Mouse (Mus musculus): ENCODE data around the gene Ccdc13. TPM values are rescaled to one million over a fixed set of nuclear protein-coding genes. Genes with fewer than 3 reads are reported as not detected.

Gene Ccdc13
- polyA plus RNA-seq, 1 experiment from 2014 or later: 0.77 TPM

DNA sequence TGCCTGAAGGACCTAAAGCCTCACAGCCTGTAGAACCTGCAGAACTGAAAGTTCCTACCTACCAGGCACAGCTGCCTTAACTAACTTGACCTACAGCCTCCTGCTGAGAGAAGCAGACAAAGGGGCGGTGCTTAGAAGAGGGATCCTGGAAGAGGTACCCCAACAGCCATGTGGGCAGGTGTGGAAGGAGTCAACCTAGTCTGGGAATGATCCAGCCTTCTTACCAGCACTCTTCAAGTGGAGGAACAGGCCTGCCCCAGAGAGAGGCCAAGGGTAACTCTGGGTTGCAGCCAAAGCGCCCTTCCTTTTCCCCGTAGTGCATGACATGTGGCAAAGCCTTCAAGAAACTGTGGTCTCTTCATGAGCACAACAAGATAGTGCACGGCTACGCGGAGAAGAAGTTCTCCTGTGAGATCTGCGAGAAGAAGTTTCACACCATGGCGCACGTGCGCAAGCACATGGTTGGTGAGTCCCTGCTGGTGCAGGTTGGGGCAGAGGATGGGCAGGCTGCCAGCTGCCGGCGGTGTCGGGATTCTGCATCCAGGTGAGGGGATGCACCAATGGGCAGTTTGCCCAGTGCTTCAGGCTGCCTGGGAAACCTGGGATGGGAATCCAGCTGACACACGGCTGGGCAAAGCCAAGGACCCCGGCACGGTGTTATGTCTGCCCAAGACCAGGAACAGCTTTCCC, 74.0 kb downstream of the Ccdc13 start:
- no peak for ATAC-seq (ENCODE audit: insufficient read depth, low FRiP score, low read depth)
- Histone ChIP-seq H3K27me3 (replicated peaks) (no peaks in the 10 kb centered on the region), H3K27ac (no peak overlapping the region), H3K4me2 (no peak overlapping the region), H3K36me3 (peaks cover 34% of the 10 kb centered on the region), H3K4me3 (replicated peaks) (no peak overlapping the region), H3K9ac (no peak overlapping the region), H3K9me3 (no peaks in the 10 kb centered on the region), H3K4me1 (peaks cover 15% of the 10 kb centered on the region)
- 84% methylated on average over 16 of the region's 16 CpGs for WGBS

DNA sequence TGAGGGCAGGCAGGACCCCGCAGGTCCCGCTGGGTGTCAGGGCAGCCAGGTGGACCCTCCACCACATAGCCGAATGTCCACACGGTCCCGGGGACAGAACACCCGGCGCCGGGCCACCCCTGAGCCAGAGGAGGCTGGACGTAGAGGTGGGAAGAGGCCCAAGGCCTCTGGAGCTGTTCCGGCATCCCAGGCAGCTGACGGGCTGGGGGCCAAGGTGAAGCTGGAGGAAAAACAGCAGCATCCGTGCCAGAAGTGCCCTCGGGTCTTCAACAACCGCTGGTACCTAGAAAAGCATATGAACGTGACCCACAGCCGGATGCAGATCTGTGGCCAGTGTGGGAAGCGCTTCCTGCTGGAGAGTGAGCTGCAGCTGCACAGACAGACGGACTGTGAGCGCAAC, 75.5 kb downstream of the Ccdc13 start:
- no peak overlapping the region for H3K27ac ChIP-seq
- H3K36me3 ChIP-seq: peaks cover 31% of the 10 kb centered on the region
- no peak overlapping the region for H3K4me3 ChIP-seq (replicated peaks)
- no peak overlapping the region for H3K4me2 ChIP-seq
- no peak overlapping the region for H3K9ac ChIP-seq
- ATAC-seq (ENCODE audit: insufficient read depth, low FRiP score, low read depth): no peak
- no peaks in the 10 kb centered on the region for H3K9me3 ChIP-seq
- peaks cover 20% of the 10 kb centered on the region for H3K4me1 ChIP-seq
- no peaks in the 10 kb centered on the region for H3K27me3 ChIP-seq (replicated peaks)
- 87% methylated on average over 19 of the region's 19 CpGs for WGBS

DNA sequence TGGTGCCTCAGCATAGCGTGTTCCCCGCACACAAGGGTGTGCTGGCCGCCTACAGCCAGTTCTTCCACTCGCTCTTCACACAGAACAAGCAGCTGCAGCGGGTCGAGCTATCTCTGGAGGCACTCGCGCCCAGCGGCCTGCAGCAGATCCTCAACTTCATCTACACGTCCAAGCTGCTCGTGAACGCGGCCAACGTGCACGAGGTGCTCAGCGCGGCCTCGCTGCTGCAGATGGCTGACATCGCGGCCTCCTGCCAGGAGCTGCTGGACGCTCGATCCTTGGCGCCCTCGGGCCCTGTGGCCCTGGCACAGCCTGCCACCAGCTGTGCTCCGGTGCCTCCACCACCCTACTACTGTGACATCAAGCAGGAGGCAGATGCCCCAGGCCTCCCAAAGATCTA, 76.5 kb downstream of the Ccdc13 start:
- no peaks in the 10 kb centered on the region for H3K27me3 ChIP-seq (replicated peaks)
- H3K4me1 ChIP-seq: peaks cover 27% of the 10 kb centered on the region
- no peak for ATAC-seq (ENCODE audit: insufficient read depth, low FRiP score, low read depth)
- no peak overlapping the region for H3K4me3 ChIP-seq (replicated peaks)
- H3K27ac ChIP-seq: no peak overlapping the region
- H3K9ac ChIP-seq: no peak overlapping the region
- H3K4me2 ChIP-seq: no peak overlapping the region
- 92% methylated on average over 25 of the region's 25 CpGs for WGBS
- no peaks in the 10 kb centered on the region for H3K9me3 ChIP-seq
- peaks cover 24% of the 10 kb centered on the region for H3K36me3 ChIP-seq

DNA sequence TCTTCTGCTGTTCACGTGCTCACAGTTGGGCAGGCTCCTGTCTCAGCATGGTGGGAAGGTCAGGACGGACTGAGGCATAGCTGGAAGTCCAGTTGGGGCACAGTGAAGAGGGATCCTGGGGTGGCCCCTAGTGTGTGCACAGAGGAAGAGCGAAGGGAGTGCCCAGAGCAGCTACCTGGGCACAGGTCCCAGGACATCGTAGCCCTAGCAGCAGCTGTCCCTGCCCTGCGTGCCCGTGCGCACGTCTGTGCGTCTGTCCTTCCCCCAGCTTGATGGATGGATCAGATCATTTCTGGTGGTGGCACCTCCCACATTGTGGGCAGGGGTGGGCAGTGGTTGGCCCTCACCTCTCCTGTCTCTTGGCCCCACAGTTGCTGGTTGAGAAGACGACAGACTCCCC, 77.0 kb downstream of the Ccdc13 start:
- WGBS: 84% methylated on average over 10 of the region's 10 CpGs
- Histone ChIP-seq H3K4me3 (replicated peaks) (no peak overlapping the region), H3K9me3 (no peaks in the 10 kb centered on the region), H3K9ac (no peak overlapping the region), H3K4me2 (no peak overlapping the region), H3K27me3 (replicated peaks) (no peaks in the 10 kb centered on the region), H3K4me1 (peaks cover 27% of the 10 kb centered on the region), H3K36me3 (peaks cover 20% of the 10 kb centered on the region), H3K27ac (no peak overlapping the region)
- ATAC-seq (ENCODE audit: insufficient read depth, low FRiP score, low read depth): no peak

DNA sequence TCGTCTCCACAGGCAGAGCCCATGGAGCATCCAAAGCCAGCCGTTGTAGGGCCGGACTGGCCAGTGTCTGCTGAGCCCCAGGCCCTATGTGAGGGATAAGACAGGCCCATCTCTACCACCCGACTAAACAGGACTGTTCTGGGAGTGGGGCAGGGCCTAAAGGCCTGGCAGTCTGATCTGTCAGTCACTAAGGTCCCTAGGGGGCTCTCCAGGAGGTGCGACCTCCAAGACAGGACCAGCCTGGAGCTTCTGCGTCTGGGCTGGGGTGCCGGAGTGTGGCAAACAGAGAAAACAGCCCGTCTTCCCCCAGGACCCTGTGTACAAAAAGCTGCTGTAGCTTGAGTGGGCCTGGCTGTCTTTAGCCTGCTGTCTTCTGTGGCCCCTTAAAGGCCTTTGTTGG, 77.5 kb downstream of the Ccdc13 start:
- H3K4me1 ChIP-seq: peaks cover 27% of the 10 kb centered on the region
- H3K27me3 ChIP-seq (replicated peaks): no peaks in the 10 kb centered on the region
- no peak for ATAC-seq (ENCODE audit: insufficient read depth, low FRiP score, low read depth)
- no peak overlapping the region for H3K4me3 ChIP-seq (replicated peaks)
- H3K27ac ChIP-seq: no peak overlapping the region
- no peak overlapping the region for H3K4me2 ChIP-seq
- WGBS: 68% methylated on average over 8 of the region's 8 CpGs
- no peaks in the 10 kb centered on the region for H3K9me3 ChIP-seq
- peaks cover 22% of the 10 kb centered on the region for H3K36me3 ChIP-seq
- H3K9ac ChIP-seq: no peak overlapping the region

DNA sequence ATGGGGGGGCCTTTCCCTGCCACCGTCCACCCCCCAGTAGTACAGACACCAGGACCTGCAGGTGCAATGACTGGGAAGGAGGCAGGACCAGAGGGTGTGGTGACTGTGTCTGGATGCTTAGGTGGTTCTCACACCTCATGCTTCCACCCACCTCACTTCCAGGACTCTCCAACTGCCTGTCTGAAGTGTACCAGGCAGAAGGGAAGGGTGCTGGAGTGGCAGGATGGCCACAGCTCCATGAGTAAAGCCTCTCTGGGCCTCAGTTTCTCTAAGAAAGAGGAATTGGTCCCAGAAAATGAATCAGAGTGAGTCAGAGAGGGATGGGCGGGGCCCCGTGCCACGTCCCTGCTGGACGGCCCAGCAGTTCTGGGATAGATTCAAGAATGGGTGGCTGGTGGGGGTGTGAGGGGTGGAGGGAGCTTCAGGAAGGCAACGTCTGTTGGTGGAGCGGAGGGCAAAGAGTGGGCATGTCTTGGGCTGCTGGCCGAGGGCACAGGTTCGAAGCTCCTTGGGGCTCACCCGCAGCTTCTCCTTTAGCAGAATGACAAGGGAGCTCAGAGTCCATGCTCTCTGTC, 78.1 kb downstream of the Ccdc13 start:
- peak overlapping the region; percentile 88; the same call in 1 of the 2 replicates for H3K27ac ChIP-seq
- peak overlapping the region; percentile 94 for H3K4me2 ChIP-seq
- ATAC-seq (ENCODE audit: insufficient read depth, low FRiP score, low read depth): no peak
- H3K9ac ChIP-seq: peak overlapping the region; percentile 19; the same call in 1 of the 2 replicates
- WGBS: 58% methylated on average over 10 of the region's 10 CpGs
- peaks cover 27% of the 10 kb centered on the region for H3K4me1 ChIP-seq
- H3K36me3 ChIP-seq: peaks cover 24% of the 10 kb centered on the region
- H3K9me3 ChIP-seq: no peaks in the 10 kb centered on the region
- peak overlapping the region; percentile 61 for H3K4me3 ChIP-seq (replicated peaks)
- H3K27me3 ChIP-seq (replicated peaks): no peaks in the 10 kb centered on the region

DNA sequence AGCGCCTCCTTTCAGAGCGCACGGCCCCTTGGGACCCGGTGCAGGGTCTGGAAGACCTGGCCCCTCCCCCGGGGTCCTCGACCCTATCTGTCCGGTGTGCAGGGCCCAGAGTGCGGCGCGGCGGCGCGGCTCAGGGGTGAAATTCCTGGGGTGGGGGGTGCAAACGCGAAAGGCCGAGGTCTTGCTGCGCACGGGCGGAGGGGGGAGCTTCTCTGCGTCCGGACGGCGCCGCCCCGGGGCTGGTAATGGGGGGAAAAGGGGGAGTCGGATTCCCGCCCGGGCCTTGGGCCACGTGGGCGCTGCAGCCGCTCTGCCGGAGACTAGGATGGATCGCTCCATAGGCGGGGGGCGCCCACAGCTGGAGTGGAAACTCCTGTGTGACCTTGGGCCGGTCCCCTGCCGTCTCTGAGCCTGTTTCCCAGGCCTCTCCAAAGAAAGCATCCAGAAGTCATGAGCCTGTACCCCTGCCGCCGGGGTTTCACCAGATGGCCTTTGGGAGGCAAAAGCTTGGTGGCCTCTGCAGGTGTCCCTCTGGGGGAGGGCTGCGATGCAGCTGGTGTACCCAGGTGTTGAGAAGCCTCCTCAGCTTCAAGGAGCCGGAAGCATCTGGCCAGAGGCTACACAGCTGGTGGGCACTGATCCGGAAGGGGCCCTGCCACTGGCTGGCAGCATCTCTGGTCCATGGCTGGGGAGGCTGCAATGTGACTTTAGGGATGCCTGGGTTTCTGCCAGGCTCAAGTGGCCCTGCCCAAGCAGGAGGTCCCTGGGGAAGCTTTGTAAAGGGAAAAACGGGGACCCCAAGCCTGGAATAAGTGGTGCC, 78.8 kb downstream of the Ccdc13 start:
- Histone ChIP-seq H3K27ac (peak overlapping the region; percentile 88), H3K9ac (peak overlapping the region; percentile 71), H3K27me3 (replicated peaks) (no peaks in the 10 kb centered on the region), H3K4me1 (peaks cover 27% of the 10 kb centered on the region), H3K9me3 (no peaks in the 10 kb centered on the region), H3K4me3 (replicated peaks) (peak overlapping the region; percentile 61), H3K36me3 (peaks cover 24% of the 10 kb centered on the region), H3K4me2 (peak overlapping the region; percentile 94)
- WGBS: 2% methylated on average over 43 of the region's 43 CpGs
- ATAC-seq (ENCODE audit: insufficient read depth, low FRiP score, low read depth): peak; percentile 64

DNA sequence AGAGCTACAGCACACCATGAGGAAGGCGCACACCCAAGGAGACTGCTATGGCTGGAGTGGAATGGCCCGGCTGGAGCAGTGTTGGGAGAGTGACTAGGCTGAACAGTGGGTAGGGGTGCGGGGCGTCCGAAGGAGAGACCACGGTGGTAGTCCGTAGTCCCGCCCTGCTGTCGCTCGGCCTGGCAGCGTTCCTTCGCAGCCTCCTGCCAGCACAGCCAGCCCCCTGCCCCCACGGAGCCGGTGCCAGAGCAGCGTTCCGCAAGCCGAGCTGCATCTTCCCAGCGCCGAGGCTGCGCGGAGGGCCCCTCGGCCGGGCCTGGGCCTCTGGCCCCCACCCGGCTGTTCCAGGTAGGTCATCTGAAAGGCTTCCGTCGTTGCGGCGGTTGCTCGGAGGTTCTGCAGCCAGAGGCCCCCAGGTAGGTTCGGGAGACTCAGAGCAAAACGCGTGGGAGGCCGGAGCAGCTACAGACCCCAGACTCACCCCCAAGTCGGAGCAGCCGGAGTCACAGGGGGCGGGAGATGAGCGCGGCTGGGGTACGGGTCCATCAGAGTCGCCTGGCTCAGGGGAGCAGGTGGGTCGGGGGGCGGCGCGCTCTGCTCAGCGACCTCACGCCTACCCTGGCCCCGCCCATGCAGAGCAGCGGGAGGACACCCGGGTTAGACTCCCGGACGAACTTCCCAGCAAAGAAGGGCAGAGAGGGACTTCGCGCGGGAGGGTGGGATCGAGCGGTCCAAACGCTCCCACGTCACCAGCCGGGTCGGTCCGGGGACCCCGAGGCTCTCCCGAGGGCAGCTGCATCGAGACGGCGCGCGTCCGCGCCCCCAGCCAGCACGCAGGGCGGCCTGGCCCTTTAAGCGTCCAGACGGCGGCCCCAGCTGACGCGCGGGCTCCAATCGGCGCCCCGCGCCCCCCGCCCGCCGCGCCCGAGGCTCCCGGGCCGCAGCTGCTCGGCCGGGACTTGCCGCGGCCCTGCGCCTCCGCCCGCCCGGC, 79.9 kb downstream of the Ccdc13 start, which contains the start of gene Zfp651:
TSS of gene Zfp651 (plus strand) at position 240 of the 991 bp plus-strand sequence.
- under 1% methylated on average over 91 of the region's 97 CpGs for WGBS
- H3K4me2 ChIP-seq: peak within 1 kb of the TSS; percentile 94
- peak within 1 kb of the TSS; percentile 71 for H3K9ac ChIP-seq
- peak within 1 kb of the TSS; percentile 61 for H3K4me3 ChIP-seq (replicated peaks)
- peak; percentile 72 for ATAC-seq (ENCODE audit: insufficient read depth, low FRiP score, low read depth)
- H3K27me3 ChIP-seq (replicated peaks): no peaks in the 10 kb centered on the region
- H3K9me3 ChIP-seq: no peaks in the 10 kb centered on the region
- peaks cover 27% of the 10 kb centered on the region for H3K4me1 ChIP-seq
- peaks cover 26% of the 10 kb centered on the region for H3K36me3 ChIP-seq
- H3K27ac ChIP-seq: peak within 1 kb of the TSS; percentile 88

DNA sequence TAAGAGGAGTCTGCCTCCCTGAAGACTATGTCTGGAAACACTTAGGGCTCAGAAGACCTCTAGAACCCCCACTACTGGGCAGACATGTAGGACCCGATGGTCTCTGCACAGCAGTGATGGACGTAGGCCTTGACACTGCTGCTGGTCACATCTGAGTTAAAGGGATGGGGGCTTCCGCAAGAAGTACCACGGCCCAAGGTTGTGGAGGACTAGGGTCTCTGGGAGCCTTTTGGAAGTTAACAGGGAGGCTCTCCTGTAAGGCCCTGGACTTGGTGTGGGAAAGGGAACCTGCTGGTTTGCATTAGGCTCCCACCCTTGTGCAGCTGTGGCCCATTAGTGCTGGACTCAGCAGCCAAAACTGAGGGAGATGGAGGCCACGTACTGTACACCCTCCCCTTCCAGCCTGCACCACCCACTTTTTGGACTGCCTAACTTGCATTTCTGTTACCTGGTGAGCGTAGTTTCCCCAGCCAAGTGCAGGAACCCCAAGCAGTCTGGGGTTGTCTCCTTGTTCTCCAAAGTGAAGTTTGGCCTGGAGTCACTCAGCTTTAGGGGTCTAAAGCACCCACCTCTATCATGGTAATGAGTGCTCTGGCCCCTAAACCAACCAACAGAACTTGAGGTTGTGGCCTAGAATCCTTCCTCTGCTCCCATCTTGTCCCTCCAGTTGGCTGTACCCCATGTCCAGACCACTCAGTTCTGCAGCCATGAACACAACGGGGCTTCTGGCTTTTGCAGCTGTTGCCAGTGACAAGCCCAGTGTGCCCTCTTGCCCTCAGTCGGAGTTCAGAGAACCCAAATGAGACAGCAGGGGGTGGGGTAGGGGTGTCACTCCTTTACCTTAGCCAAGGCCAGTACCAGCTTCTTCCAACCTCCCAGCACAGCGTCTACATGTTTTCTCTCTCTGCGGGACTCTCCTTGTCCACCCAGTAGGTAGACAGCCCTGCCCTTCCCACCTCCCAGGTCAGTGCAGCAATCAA, 81.1 kb downstream of the Ccdc13 start:
- no peak overlapping the region; the same call in 1 of the 2 replicates for H3K9ac ChIP-seq
- H3K4me2 ChIP-seq: peak overlapping the region; percentile 94
- no peak for ATAC-seq (ENCODE audit: insufficient read depth, low FRiP score, low read depth)
- H3K27me3 ChIP-seq (replicated peaks): no peaks in the 10 kb centered on the region
- H3K4me1 ChIP-seq: peaks cover 27% of the 10 kb centered on the region
- H3K9me3 ChIP-seq: no peaks in the 10 kb centered on the region
- 0 out of 2 replicates have a peak overlapping the region, but pooled peaks have one; percentile 32 for H3K27ac ChIP-seq
- H3K36me3 ChIP-seq: peaks cover 27% of the 10 kb centered on the region
- 48% methylated on average over 10 of the region's 10 CpGs for WGBS
- peak overlapping the region; percentile 61 for H3K4me3 ChIP-seq (replicated peaks)

DNA sequence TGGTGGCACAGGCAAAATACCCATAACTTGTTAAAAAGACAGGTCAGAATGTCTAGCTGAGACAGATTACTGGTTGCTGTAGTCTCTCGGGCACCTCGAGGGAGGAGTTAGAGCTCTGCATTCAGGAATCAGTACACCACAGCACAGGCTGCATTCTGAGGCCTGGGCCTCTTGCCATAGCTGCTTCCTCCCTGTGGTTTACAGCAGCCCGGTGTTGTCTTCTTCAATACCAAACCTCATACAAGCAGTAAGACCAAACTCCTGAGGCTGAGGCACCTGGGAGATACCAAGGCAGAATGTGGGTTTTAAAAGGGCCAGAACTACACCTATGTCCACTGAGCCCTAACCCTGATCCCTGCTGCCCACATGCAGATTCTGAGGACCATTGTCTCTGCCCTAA, 81.8 kb downstream of the Ccdc13 start:
- 43% methylated on average over 3 of the region's 3 CpGs for WGBS
- H3K9ac ChIP-seq: no peak overlapping the region
- no peak overlapping the region for H3K4me3 ChIP-seq (replicated peaks)
- no peaks in the 10 kb centered on the region for H3K27me3 ChIP-seq (replicated peaks)
- H3K27ac ChIP-seq: 0 out of 2 replicates have a peak overlapping the region, but pooled peaks have one; percentile 32
- H3K9me3 ChIP-seq: no peaks in the 10 kb centered on the region
- ATAC-seq (ENCODE audit: insufficient read depth, low FRiP score, low read depth): no peak
- peaks cover 26% of the 10 kb centered on the region for H3K36me3 ChIP-seq
- no peak overlapping the region for H3K4me2 ChIP-seq
- H3K4me1 ChIP-seq: peaks cover 27% of the 10 kb centered on the region
